Mouse (Mus musculus): Measurements from ENCODE around the gene Obsl1. TPM values are rescaled to one million over a fixed set of nuclear protein-coding genes. Genes with fewer than 3 reads are reported as not detected.
A peak's percentile ranks its signal among the peaks of the same experiment; 100 is the strongest.

Obsl1 gene
- total RNA-seq, 2 experiments from 2014 or later, result 41.4 to 52.1 TPM

DNA sequence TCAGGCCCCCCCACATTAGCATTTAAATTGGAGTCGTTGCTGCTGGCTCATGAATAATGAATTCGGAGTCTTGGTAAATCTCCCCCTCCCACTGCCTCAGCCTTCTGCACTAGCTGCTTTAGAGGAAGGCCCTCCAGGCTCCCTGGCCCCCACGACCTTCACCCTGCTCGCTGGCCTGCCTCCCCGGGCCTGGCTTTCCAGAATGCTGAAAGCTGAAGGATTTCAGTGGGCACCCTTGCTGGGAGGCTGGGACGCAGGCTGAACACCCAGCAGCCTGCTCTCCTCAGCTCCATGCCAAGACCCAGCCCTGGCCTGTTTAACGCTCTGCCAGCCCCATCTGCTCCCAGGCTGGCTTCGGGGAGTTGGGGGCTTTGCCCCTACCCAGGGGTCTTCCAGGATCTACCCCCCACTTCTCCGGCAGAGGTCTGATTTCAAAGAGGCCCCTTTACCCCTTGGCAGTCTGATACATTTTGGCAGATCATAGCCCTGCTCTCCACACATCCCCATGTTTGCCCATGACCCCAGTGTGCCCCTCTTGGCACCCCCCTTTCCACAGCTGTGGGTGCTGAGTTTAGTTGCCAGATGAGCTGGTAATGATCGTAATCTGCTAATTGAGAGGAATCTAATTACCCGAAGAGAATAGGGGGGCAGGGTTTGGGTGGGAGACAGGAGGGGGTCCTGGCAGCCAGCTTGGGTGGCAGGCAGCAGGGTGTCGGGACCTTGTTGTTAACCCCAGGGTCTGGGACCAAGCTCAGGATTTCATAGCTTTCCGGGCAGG lies 62.8 kb downstream of the Obsl1 start:
- no peak for DNase-seq
- intact Hi-C loops (cut with DNase I), result no loop called here

DNA sequence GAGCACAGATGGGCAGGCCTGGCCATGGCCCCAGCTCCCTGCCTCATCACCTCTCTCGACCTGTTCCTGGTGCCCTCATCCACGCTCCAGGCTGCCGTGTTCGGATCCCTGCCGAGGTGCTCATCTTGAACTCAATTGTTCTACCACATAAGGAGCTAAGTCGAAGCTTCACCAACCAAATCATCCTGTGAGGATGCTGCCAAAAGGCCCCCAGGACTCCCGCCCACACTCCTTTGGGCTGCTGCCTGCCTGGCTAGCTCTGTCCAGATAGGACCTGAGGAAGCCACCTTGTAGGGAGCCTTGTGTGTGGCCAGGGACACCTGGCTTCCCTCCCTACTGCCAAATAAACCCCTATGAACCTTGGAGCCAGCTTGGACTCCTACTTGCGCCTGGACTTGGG lies 63.4 kb downstream of the Obsl1 start:
- no peak for DNase-seq
- intact Hi-C loops (cut with DNase I), result no loop called here

- DNase-seq, result no peak
- intact Hi-C loops (cut with DNase I), result no loop called here
These were observed 64.1 kb downstream of the Obsl1 start for GRCm38 (mm10) chr1:75442171-75442570.

- DNase-seq, result no peak
- intact Hi-C loops (cut with DNase I), result no loop called here
These were observed 64.7 kb downstream of the Obsl1 start for GRCm38 (mm10) chr1:75441471-75441996.

GRCm38 (mm10) chr1:75440661-75441060 lies 65.6 kb downstream of the Obsl1 start:
- intact Hi-C loops (cut with DNase I), result no loop called here
- DNase-seq, result no peak

- intact Hi-C loops (cut with DNase I), result no loop called here
- DNase-seq, result no peak
These were observed 67.5 kb downstream of the Obsl1 start for GRCm38 (mm10) chr1:75438782-75439181.

- intact Hi-C loops (cut with DNase I), result no loop called here
These were observed 70.5 kb downstream of the Obsl1 start, which contains the start of gene Gmppa for GRCm38 (mm10) chr1:75435475-75436328. TSS of gene Gmppa (plus strand) at chr1:75435930.

More at GRCm38 (mm10) chr1:75435475-75436328, 70.5 kb downstream of the Obsl1 start, which contains the start of gene Gmppa:
- peak; percentile 73 for DNase-seq

Other genes with a start within 250 kb of the Obsl1 start
- under 1 TPM in 1 of 2 experiments, not detected in 1; 0.10 TPM for gene Ptprn, start 241.9 kb downstream of the Obsl1 start, total RNA-seq (2021)
- not detected for gene Resp18, start 228.0 kb downstream of the Obsl1 start, total RNA-seq (2021)
- gene Dnpep, start 188.5 kb downstream of the Obsl1 start, total RNA-seq (2021), result 10 to 100 TPM; 46.4 to 48.3 TPM
- 1,000 to 10,000 TPM; 1,843 to 1,948 TPM for gene Des, start 146.1 kb downstream of the Obsl1 start, total RNA-seq (2021)
- gene Speg, start 131.2 kb downstream of the Obsl1 start, total RNA-seq (2021), result 100 to 1,000 TPM; 229 to 230 TPM
- gene Gmppa, start 70.5 kb downstream of the Obsl1 start, total RNA-seq (2021), result 10 to 100 TPM; 35.4 to 35.5 TPM
- gene Asic4, start 56.0 kb downstream of the Obsl1 start, total RNA-seq (2021), result not detected
- gene Chpf, start 27.1 kb downstream of the Obsl1 start, total RNA-seq (2021), result 1 to 10 TPM; 6.2 to 7.0 TPM
- gene Tmem198, start 26.9 kb downstream of the Obsl1 start, total RNA-seq (2021), result under 1 TPM; 0.12 to 0.26 TPM
- gene Inha, start 625 bp upstream of the Obsl1 start, total RNA-seq (2021), result 1 to 10 TPM; 2.5 to 5.8 TPM
- gene Stk11ip, start 15.1 kb upstream of the Obsl1 start, total RNA-seq (2021), result 1 to 10 TPM; 5.8 to 7.7 TPM
- 1 to 10 TPM; 4.7 to 9.6 TPM for gene Slc4a3, start 39.8 kb upstream of the Obsl1 start, total RNA-seq (2021)